Mouse (Mus musculus) cerebellum, adult (tissue): ENCODE data around the gene Wnt10a.

ENCODE experiments used
- ATAC-seq: cut with Nextera tagmentation; 2 replicates; pipeline ENCODE4 v1.9.2; 2017; ENCODE audit warnings: mild to moderate bottlenecking, moderate library complexity, mixed read lengths; ENCODE audit not compliant: insufficient number of reproducible peaks, low FRiP score, low TSS enrichment

The Wnt10a gene

GRCm38 (mm10) chr1:74791249-74791648 lies at the start of gene Wnt10a:
Gene Wnt10a, plus strand, starts transcription at chr1:74791516.
- ATAC-seq = no peak

- ATAC-seq = no peak
Observed at GRCm38 (mm10) chr1:74747335-74747734, 44.0 kb upstream of the Wnt10a start.

GRCm38 (mm10) chr1:74748643-74749271 lies 42.6 kb upstream of the Wnt10a start, which contains the start of gene Prkag3:
Gene Prkag3, minus strand, starts transcription at chr1:74749221.
- 0 out of 2 replicates have a peak, but pooled peaks have one; percentile 29 for ATAC-seq

GRCm38 (mm10) chr1:74749301-74749700 lies 42.0 kb upstream of the Wnt10a start:
- ATAC-seq = no peak

GRCm38 (mm10) chr1:74750683-74751082 lies 40.6 kb upstream of the Wnt10a start:
- ATAC-seq = no peak

GRCm38 (mm10) chr1:74752150-74752549 lies 39.2 kb upstream of the Wnt10a start:
- no peak for ATAC-seq

- ATAC-seq = no peak
Observed at GRCm38 (mm10) chr1:74752833-74753232, 38.5 kb upstream of the Wnt10a start.

- no peak for ATAC-seq
Observed at GRCm38 (mm10) chr1:74753266-74753974, 37.9 kb upstream of the Wnt10a start.

GRCm38 (mm10) chr1:74754175-74754785 lies 37.0 kb upstream of the Wnt10a start:
- no peak for ATAC-seq

- ATAC-seq = no peak
Observed at GRCm38 (mm10) chr1:74759773-74760172, 31.5 kb upstream of the Wnt10a start.

GRCm38 (mm10) chr1:74763081-74763480 lies 28.2 kb upstream of the Wnt10a start:
- no peak for ATAC-seq

GRCm38 (mm10) chr1:74770727-74771466 lies 20.4 kb upstream of the Wnt10a start:
- no peak for ATAC-seq

GRCm38 (mm10) chr1:74771467-74771844 lies 19.9 kb upstream of the Wnt10a start:
- ATAC-seq = no peak

GRCm38 (mm10) chr1:74771845-74771930 lies 19.6 kb upstream of the Wnt10a start, which contains the start of gene Wnt6:
Gene Wnt6, plus strand, starts transcription at chr1:74771892.
- no peak for ATAC-seq

GRCm38 (mm10) chr1:74771931-74772620 lies 19.2 kb upstream of the Wnt10a start:
- ATAC-seq = no peak

- peak; percentile 60 for ATAC-seq
Observed at GRCm38 (mm10) chr1:74773136-74773535, 18.2 kb upstream of the Wnt10a start.

- no peak for ATAC-seq
Observed at GRCm38 (mm10) chr1:74774062-74774461, 17.3 kb upstream of the Wnt10a start.

GRCm38 (mm10) chr1:74775816-74776215 lies 15.5 kb upstream of the Wnt10a start:
- no peak for ATAC-seq

GRCm38 (mm10) chr1:74778934-74779486 lies 12.3 kb upstream of the Wnt10a start:
- ATAC-seq = no peak

- ATAC-seq = no peak
Observed at GRCm38 (mm10) chr1:74782045-74782444, 9.3 kb upstream of the Wnt10a start.
